In the genomic region with DNA sequence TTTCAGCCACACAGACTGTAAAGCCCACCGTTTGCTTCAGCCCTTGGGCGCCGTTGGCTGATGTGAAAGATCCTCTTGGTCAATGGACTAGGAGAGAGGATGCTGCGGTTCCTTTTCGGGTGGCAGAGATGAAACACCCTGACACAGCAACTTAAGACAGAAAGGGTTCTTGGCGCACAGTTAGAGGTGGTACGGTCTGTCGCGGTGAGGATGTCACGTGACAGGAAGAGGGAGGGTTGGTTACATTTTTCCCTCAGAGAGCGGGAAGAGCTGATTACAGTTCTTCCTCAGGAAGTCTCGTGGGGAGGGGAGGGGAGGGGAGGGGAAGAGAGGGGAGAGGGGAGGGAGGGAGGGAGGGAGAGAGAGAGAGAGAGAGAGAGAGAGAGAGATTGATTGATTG, we compare ENCODE assay signal across 28 mouse cellular contexts. TPM values are rescaled to one million over a fixed set of nuclear protein-coding genes. Genes with fewer than 3 reads are reported as not detected.
"Had no signal": no experiment of that assay in that cellular context is flagged by ENCODE, and none has a peak within 500 bp of the region (broad histone marks: within the 10 kb centered on the region; RNA-seq: fewer than 3 reads in every experiment).

No protein-coding gene starts in this region.

- H3K27ac ChIP-seq: kidney, postnatal 0 days; layer of hippocampus, adult 2 months; limb, embryonic 10.5 days; limb, embryonic 13.5 days; liver, embryonic 12.5 days; liver, embryonic 15.5 days; lung, embryonic 15.5 days; midbrain, embryonic 12.5 days; midbrain, embryonic 15.5 days; neural tube, embryonic 13.5 days had no signal

- H3K9ac ChIP-seq: limb, embryonic 13.5 days; liver, embryonic 12.5 days; liver, embryonic 15.5 days; lung, embryonic 15.5 days; midbrain, embryonic 12.5 days; midbrain, embryonic 15.5 days; neural tube, embryonic 13.5 days had no signal

- H3K4me3 ChIP-seq: layer of hippocampus, adult 2 months; limb, embryonic 10.5 days; limb, embryonic 13.5 days; liver, embryonic 12.5 days; liver, embryonic 15.5 days; lung, embryonic 15.5 days; midbrain, embryonic 12.5 days; midbrain, embryonic 15.5 days; myocyte; neural tube, embryonic 13.5 days had no signal

- DNase-seq: kidney, postnatal 25 days; layer of hippocampus, adult 9-11 months; liver; lung, adult 18-20 months; lung, postnatal 10 days; lung, postnatal 36 days; thymus, postnatal 25 days had no signal

- H3K27me3 ChIP-seq: midbrain, embryonic 15.5 days had no signal

- H3K4me1 ChIP-seq: limb, embryonic 10.5 days; liver, embryonic 12.5 days; liver, embryonic 15.5 days; lung, embryonic 15.5 days; neural tube, embryonic 13.5 days had no signal

- H3K9me3 ChIP-seq: limb, embryonic 10.5 days; limb, embryonic 13.5 days; liver, embryonic 12.5 days; liver, embryonic 15.5 days; lung, embryonic 15.5 days; midbrain, embryonic 12.5 days; midbrain, embryonic 15.5 days; neural tube, embryonic 13.5 days had no signal

- ATAC-seq: liver, embryonic 12.5 days; midbrain, embryonic 15.5 days had no signal

- H3K4me2 ChIP-seq: limb, embryonic 13.5 days; liver, embryonic 12.5 days; liver, embryonic 15.5 days; lung, embryonic 15.5 days; midbrain, embryonic 12.5 days; midbrain, embryonic 15.5 days; neural tube, embryonic 13.5 days had no signal

- H3K36me3 ChIP-seq: limb, embryonic 10.5 days; limb, embryonic 13.5 days; liver, embryonic 12.5 days; liver, embryonic 15.5 days; lung, embryonic 15.5 days; midbrain, embryonic 12.5 days; midbrain, embryonic 15.5 days; neural tube, embryonic 13.5 days had no signal

RNA-seq across cellular contexts. Expression of a gene that starts 45.3 kb away (rescaled TPM):
- total RNA-seq: layer of hippocampus, adult 2 months; layer of hippocampus, postnatal 25 days; left cerebral cortex, adult 18-20 months; left cerebral cortex, postnatal 25 days; monocyte, adult 5-6 weeks; neutrophil, adult 5-6 weeks had no signal
- polyA plus RNA-seq: kidney, embryonic 14.5 days; kidney, postnatal 0 days; large intestine, adult 2 months; limb, embryonic 10.5 days; limb, embryonic 13.5 days; liver, embryonic 12.5 days; liver, embryonic 15.5 days; midbrain, embryonic 12.5 days; midbrain, embryonic 15.5 days; neural tube, embryonic 13.5 days; small intestine, adult 2 months; spleen, adult 2 months; thymus, postnatal 0 days had no signal
